10 mouse cellular contexts compared by ENCODE assay signal in genomic region chr13:63277316-63277715, GRCm38 (mm10).
DNase-seq lines count a peak whose midpoint lies in the region; ATAC-seq and TF ChIP-seq lines count a peak whose summit lies in the region.
"Had no signal": no experiment of that assay in that cellular context is flagged by ENCODE, and none has a peak within 500 bp of the region (broad histone marks: within the 10 kb centered on the region; RNA-seq: fewer than 3 reads in every experiment).

No protein-coding gene starts in this region.

- WGBS in heart, postnatal 0 days: 49% methylated on average over 5 of the region's 5 CpGs
- 35% methylated on average over 5 of the region's 5 CpGs for WGBS in stomach, postnatal 0 days

- H3K9ac ChIP-seq in heart, postnatal 0 days (replicated peaks; ENCODE audit: low read depth, low read length): no peak overlapping the region
- H3K9ac ChIP-seq in stomach, postnatal 0 days (ENCODE audit: low read length): peak overlapping the region; percentile 61
- H3K9ac ChIP-seq: liver, embryonic 13.5 days had no signal

- peak overlapping the region; percentile 86 for H3K27ac ChIP-seq in heart, postnatal 0 days (ENCODE audit: low read depth)
- H3K27ac ChIP-seq in stomach, postnatal 0 days (replicated peaks): peak overlapping the region; percentile 89; the same call in 1 of the 2 replicates
- H3K27ac ChIP-seq: liver, embryonic 13.5 days had no signal

- peaks cover 63% of the 10 kb centered on the region for H3K4me1 ChIP-seq in heart, postnatal 0 days (ENCODE audit: control insufficient read depth, insufficient read depth)
- peaks cover 73% of the 10 kb centered on the region for H3K4me1 ChIP-seq in megakaryocyte, embryonic 14.5 days
- peaks cover 25% of the 10 kb centered on the region for H3K4me1 ChIP-seq in stomach, postnatal 0 days (replicated peaks; ENCODE audit: control insufficient read depth, insufficient read depth)

- H3K9me3 ChIP-seq in heart, postnatal 0 days (replicated peaks; ENCODE audit: control insufficient read depth, low read length): no peaks in the 10 kb centered on the region
- no peaks in the 10 kb centered on the region for H3K9me3 ChIP-seq in megakaryocyte, embryonic 14.5 days
- H3K9me3 ChIP-seq in stomach, postnatal 0 days (ENCODE audit: control insufficient read depth, low read length): no peaks in the 10 kb centered on the region
- H3K9me3 ChIP-seq: liver, embryonic 13.5 days had no signal

- H3K4me2 ChIP-seq in heart, postnatal 0 days (ENCODE audit: low read depth, low read length): peak overlapping the region; percentile 55
- peak overlapping the region; percentile 61 for H3K4me2 ChIP-seq in stomach, postnatal 0 days (replicated peaks; ENCODE audit: low read depth)
- H3K4me2 ChIP-seq: liver, embryonic 13.5 days had no signal

- intact Hi-C loops in heart, postnatal 25 days (cut with DNase I): loop anchor here (2.0 kb wide), 1 partner anchor 15 kb away; no protein-coding TSS in a partner anchor

- no peak for ATAC-seq in heart, postnatal 0 days (ENCODE audit: insufficient read depth, low read depth)
- ATAC-seq in megakaryocyte, adult 5-6 weeks (ENCODE audit: poor library complexity, severe bottlenecking): no peak
- peak; percentile 37 for ATAC-seq in inflammation-experienced regulatory T-cells, adult 6 months
- no peak for ATAC-seq in stomach, postnatal 0 days (ENCODE audit: low FRiP score, low TSS enrichment)

- no peaks in the 10 kb centered on the region for H3K27me3 ChIP-seq in heart, postnatal 0 days (ENCODE audit: control insufficient read depth, insufficient read depth, low read length)
- H3K27me3 ChIP-seq in megakaryocyte, embryonic 14.5 days (replicated peaks): no peaks in the 10 kb centered on the region
- no peaks in the 10 kb centered on the region for H3K27me3 ChIP-seq in stomach, postnatal 0 days (ENCODE audit: control insufficient read depth, insufficient read depth, low read length)
- H3K27me3 ChIP-seq: CH12.LX; liver, embryonic 13.5 days had no signal

- DNase-seq in heart, postnatal 0 days (ENCODE audit: low spot score): no peak
- no peak for DNase-seq in heart, postnatal 25 days (ENCODE audit: low spot score)
- no peak for DNase-seq in stomach, postnatal 0 days (ENCODE audit: low spot score)
- no peak for DNase-seq in adrenal gland, postnatal 25 days
- DNase-seq: cerebellum, postnatal 10 days; liver, embryonic 13.5 days had no signal

- H3K36me3 ChIP-seq in heart, postnatal 0 days (replicated peaks; ENCODE audit: control insufficient read depth, insufficient read depth, low read length): peaks cover 3% of the 10 kb centered on the region
- H3K36me3 ChIP-seq in megakaryocyte, embryonic 14.5 days (replicated peaks; ENCODE audit: low read length): peaks cover 23% of the 10 kb centered on the region
- 0 out of 2 replicates have a peak, but pooled peaks cover 2% of the 10 kb centered on the region for H3K36me3 ChIP-seq in stomach, postnatal 0 days (ENCODE audit: control insufficient read depth, insufficient read depth, low read length)
- H3K36me3 ChIP-seq: liver, embryonic 13.5 days had no signal

- H3K4me3 ChIP-seq in heart, postnatal 0 days (ENCODE audit: low read depth, low read length): no peak overlapping the region
- H3K4me3 ChIP-seq in megakaryocyte, embryonic 14.5 days (replicated peaks): peak overlapping the region; percentile 33
- peak overlapping the region; percentile 47; the same call in 1 of the 2 replicates for H3K4me3 ChIP-seq in stomach, postnatal 0 days (ENCODE audit: low read depth, low read length)
- H3K4me3 ChIP-seq: liver, embryonic 13.5 days had no signal

- no peak for TF ChIP-seq CTCF in heart, postnatal 0 days (IDR thresholded peaks at IDR 0.05; ENCODE audit: low read depth)
- no peak for TF ChIP-seq CTCF in stomach, postnatal 0 days (IDR thresholded peaks at IDR 0.05; ENCODE audit: low read depth)

- no peak for TF ChIP-seq EP300 in heart, postnatal 0 days (IDR thresholded peaks at IDR 0.05; ENCODE audit: low read depth)
- no peak for TF ChIP-seq EP300 in stomach, postnatal 0 days (optimal IDR thresholded peaks at IDR 0.05)
